14 mouse cellular contexts compared by ENCODE assay signal in genomic region chr6:28965264-28965663, GRCm38 (mm10).
"Had no signal": no experiment of that assay in that cellular context is flagged by ENCODE, and none has a peak within 500 bp of the region (broad histone marks: within the 10 kb centered on the region; RNA-seq: fewer than 3 reads in every experiment).

No protein-coding gene starts in this region.

- H3K4me3 ChIP-seq: lung, embryonic 15.5 days; megakaryocyte, embryonic 14.5 days; midbrain, embryonic 13.5 days; midbrain, embryonic 15.5 days; neural tube, embryonic 12.5 days; stomach, embryonic 15.5 days had no signal

- H3K27me3 ChIP-seq: lung, embryonic 15.5 days; midbrain, embryonic 13.5 days; midbrain, embryonic 15.5 days; neural tube, embryonic 12.5 days; stomach, embryonic 15.5 days had no signal

- H3K4me1 ChIP-seq: lung, embryonic 15.5 days; midbrain, embryonic 13.5 days; midbrain, embryonic 15.5 days; stomach, embryonic 15.5 days had no signal

- H3K36me3 ChIP-seq: lung, embryonic 15.5 days; midbrain, embryonic 13.5 days; midbrain, embryonic 15.5 days; neural tube, embryonic 12.5 days; stomach, embryonic 15.5 days had no signal

- H3K9me3 ChIP-seq: lung, embryonic 15.5 days; midbrain, embryonic 13.5 days; midbrain, embryonic 15.5 days; neural tube, embryonic 12.5 days; stomach, embryonic 15.5 days had no signal

- DNase-seq: liver, postnatal 0 days; lung, adult 2 months; lung, postnatal 14 days; lung, postnatal 36 days; thymus, adult 2 months; thymus, postnatal 25 days; thymus, postnatal 4 days had no signal

- ATAC-seq: liver, postnatal 0 days; lung, postnatal 0 days; midbrain, embryonic 13.5 days; midbrain, embryonic 15.5 days had no signal
